Mouse (Mus musculus) liver, postnatal 0 days (tissue): Measurements from ENCODE around the gene Glmn.

Experiments used
- CTCF ChIP-seq: sonication (generic); IDR thresholded peaks from 2 replicates; pipeline ENCODE4 v1.5.1; 2016; ENCODE audit warnings: antibody characterized with exemption, low read depth
- EP300 ChIP-seq: IDR thresholded peaks from 2 replicates; pipeline ENCODE4 v1.6.1; 2016; ENCODE audit warnings: antibody characterized with exemption, low read depth, mild to moderate bottlenecking

DNA sequence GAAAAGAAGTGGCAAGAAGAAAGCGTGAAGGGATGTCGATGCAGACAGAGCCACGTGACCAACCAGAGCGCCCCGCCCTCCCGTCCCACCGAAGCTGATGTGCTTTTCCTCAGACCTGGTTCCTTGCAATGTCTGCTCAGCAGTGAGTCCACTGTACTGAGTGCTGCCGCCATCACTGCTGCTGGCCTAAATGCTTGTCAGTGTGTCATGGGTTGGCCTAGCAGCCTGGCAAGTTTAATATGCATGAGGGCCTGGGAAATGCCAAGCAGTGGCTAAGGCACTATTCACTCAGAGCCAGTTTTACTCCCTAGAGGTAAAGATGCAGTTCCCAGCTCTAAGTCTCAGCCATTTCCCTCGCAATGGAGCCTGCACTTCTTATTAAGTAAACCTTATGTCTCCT, 28.5 kb downstream of the Glmn start:
- no peak for TF ChIP-seq EP300
- TF ChIP-seq CTCF: no peak
